Mouse (Mus musculus) hindbrain, embryonic 12.5 days (tissue): ENCODE measurements at regions not wholly inside any gene's neighbourhood (a gene's known extent, or its start where the extent isn't known, plus 50 kb on each side); places are given as distances from the start of the nearest gene placed in this dataset.
A peak's percentile ranks its signal among the peaks of the same experiment; 100 is the strongest.

Experiments used
- ATAC-seq: fragments of 200-750 bp; cut with Nextera tagmentation; 2 replicates; pipeline ENCODE4 v1.8.0; 2017; ENCODE audit warnings: moderate TSS enrichment; ENCODE audit not compliant: low FRiP score
- H3K27ac ChIP-seq: fragments of 300-500 bp; sonication (generic); 2 replicates; pipeline ENCODE4 v1.5.1; 2016; ENCODE audit warnings: mild to moderate bottlenecking
- H3K27me3 ChIP-seq: fragments of 300-500 bp; sonication (generic); 2 replicates; pipeline ENCODE4 v1.6.1; 2016; ENCODE audit warnings: mild to moderate bottlenecking
- H3K36me3 ChIP-seq: fragments of 300-500 bp; sonication (generic); 2 replicates; pipeline ENCODE4 v1.6.1; 2016; ENCODE audit warnings: mild to moderate bottlenecking
- H3K4me1 ChIP-seq: fragments of 300-500 bp; sonication (generic); 2 replicates; pipeline ENCODE4 v1.6.1; 2016
- H3K4me2 ChIP-seq: fragments of 300-500 bp; sonication (generic); replicated peaks from 2 replicates; pipeline ENCODE4 v1.6.1; 2016; ENCODE audit warnings: mild to moderate bottlenecking
- H3K4me3 ChIP-seq: fragments of 300-500 bp; sonication (generic); 2 replicates; pipeline ENCODE4 v1.5.1; 2016; ENCODE audit warnings: mild to moderate bottlenecking
- H3K9ac ChIP-seq: fragments of 300-500 bp; sonication (generic); 2 replicates; pipeline ENCODE4 v1.6.1; 2016; ENCODE audit warnings: mild to moderate bottlenecking, moderate library complexity
- H3K9me3 ChIP-seq: fragments of 300-500 bp; sonication (generic); replicated peaks from 2 replicates; pipeline ENCODE4 v1.6.1; 2016; ENCODE audit warnings: mild to moderate bottlenecking
- WGBS: fragments of 180-500 bp; shearing (Covaris S2); methylation state at CpG from one replicate; pipeline ENCODE4 v1.1.7; 2016; 5-methylcytosine and 5-hydroxymethylcytosine counted together

GRCm38 (mm10) chr3:64898610-64899009 lies 54.0 kb upstream of the Vmn2r7 start:
- no peak for ATAC-seq
- no peak overlapping the region for H3K9ac ChIP-seq
- no peak overlapping the region for H3K4me3 ChIP-seq
- H3K9me3 ChIP-seq = no peaks in the 10 kb centered on the region
- no peaks in the 10 kb centered on the region for H3K36me3 ChIP-seq
- no peaks in the 10 kb centered on the region for H3K4me1 ChIP-seq
- H3K27me3 ChIP-seq = no peaks in the 10 kb centered on the region
- 61% methylated on average over 2 of the region's 2 CpGs for WGBS
- no peak overlapping the region for H3K27ac ChIP-seq
- no peak overlapping the region for H3K4me2 ChIP-seq

GRCm38 (mm10) chr3:64901317-64901892 lies 56.8 kb upstream of the Vmn2r7 start:
- no peak overlapping the region for H3K27ac ChIP-seq
- WGBS = 72% methylated on average over 2 of the region's 2 CpGs
- H3K4me3 ChIP-seq = no peak overlapping the region
- H3K36me3 ChIP-seq = no peaks in the 10 kb centered on the region
- no peaks in the 10 kb centered on the region for H3K4me1 ChIP-seq
- no peaks in the 10 kb centered on the region for H3K27me3 ChIP-seq
- no peaks in the 10 kb centered on the region for H3K9me3 ChIP-seq
- no peak overlapping the region for H3K9ac ChIP-seq
- no peak for ATAC-seq
- H3K4me2 ChIP-seq = no peak overlapping the region

- ATAC-seq = no peak
- WGBS = 9% methylated on average over 16 of the region's 16 CpGs
- peak overlapping the region; percentile 51; the same call in 1 of the 2 replicates for H3K9ac ChIP-seq
Observed at GRCm38 (mm10) chr3:64949307-64949706, 104.7 kb upstream of the Vmn2r7 start.

DNA sequence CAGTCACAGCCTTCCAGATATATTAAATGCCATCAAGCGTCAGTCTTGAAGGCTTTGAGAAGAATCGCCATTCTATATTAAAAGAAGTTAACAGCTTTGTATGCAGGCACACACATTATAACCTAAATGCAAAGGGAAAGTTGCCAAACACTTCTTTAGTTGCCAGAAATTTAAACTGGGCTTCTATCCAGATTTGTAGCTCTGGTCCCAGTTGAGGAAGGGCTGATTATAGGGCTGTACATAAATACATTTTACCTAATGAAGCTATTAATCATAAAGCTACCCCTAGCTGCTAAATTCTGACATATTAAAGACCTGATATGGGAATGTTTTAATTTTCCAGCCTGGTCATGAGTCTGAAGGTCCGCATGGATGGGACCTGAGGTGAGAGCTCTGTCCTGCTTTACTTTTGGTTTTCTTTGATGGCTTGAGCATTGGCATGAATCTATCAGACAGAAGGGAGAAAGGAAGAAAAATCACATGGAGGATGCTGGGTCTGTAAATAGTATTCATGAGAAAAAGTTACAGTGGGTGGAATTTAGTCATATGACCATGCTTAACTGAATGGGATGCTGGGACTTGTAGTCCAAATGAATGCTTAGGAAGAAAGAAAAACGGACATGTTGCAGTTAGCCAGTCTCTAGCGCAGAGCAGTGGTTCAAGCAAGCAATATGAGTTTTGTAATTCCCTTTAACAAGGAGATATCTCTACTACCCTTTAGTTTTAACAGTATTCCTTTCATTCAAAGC lies 120.3 kb upstream of the Vmn2r7 start:
- Histone ChIP-seq H3K27ac (no peak overlapping the region), H3K4me2 (no peak overlapping the region), H3K27me3 (no peaks in the 10 kb centered on the region), H3K4me1 (no peaks in the 10 kb centered on the region), H3K9ac (no peak overlapping the region), H3K36me3 (no peaks in the 10 kb centered on the region), H3K4me3 (no peak overlapping the region), H3K9me3 (no peaks in the 10 kb centered on the region)
- 83% methylated on average over 5 of the region's 5 CpGs for WGBS
- no peak for ATAC-seq

More at GRCm38 (mm10) chr3:64949307-64949706, 104.7 kb upstream of the Vmn2r7 start:
- H3K9me3 ChIP-seq = no peaks in the 10 kb centered on the region
- no peaks in the 10 kb centered on the region for H3K27me3 ChIP-seq
- no peaks in the 10 kb centered on the region for H3K36me3 ChIP-seq
- H3K27ac ChIP-seq = no peak overlapping the region
- H3K4me2 ChIP-seq = peak overlapping the region; percentile 60
- H3K4me1 ChIP-seq = peaks cover 4% of the 10 kb centered on the region; the same call in 1 of the 2 replicates
- H3K4me3 ChIP-seq = peak overlapping the region; percentile 30

DNA sequence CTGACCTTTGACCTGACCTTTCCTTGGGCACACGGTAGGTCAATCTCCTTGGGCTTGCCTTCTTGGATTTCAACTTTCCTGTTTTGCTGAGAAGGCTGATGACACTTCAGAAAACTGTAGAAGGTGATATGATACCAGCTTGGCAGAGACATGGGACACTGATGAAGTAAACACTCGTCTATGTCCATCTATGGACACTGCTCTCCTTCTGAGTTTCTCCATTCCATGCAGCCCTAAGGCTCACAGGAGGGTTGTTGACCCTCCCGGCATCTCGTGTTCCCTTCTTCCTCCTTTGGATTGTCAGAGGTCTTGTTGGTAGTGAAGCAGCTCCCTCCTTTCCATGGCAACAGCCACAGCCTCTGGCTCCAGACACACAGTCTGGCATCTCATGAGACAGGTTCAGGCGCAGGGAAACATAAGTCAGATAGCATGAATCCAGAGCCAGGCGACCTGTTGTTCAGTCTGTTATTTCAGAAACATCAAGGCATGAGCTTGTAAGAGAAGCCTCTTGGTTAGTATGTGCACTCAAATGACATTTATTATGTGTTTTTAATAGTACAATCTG lies 120.9 kb upstream of the Vmn2r7 start:
- no peak for ATAC-seq
- Histone ChIP-seq H3K36me3 (no peaks in the 10 kb centered on the region), H3K27me3 (no peaks in the 10 kb centered on the region), H3K4me1 (no peaks in the 10 kb centered on the region), H3K9me3 (no peaks in the 10 kb centered on the region), H3K4me2 (no peak overlapping the region), H3K27ac (no peak overlapping the region), H3K4me3 (no peak overlapping the region), H3K9ac (no peak overlapping the region)
- 55% methylated on average over 6 of the region's 6 CpGs for WGBS

GRCm38 (mm10) chr3:64968275-64968674 lies 123.7 kb upstream of the Vmn2r7 start:
- WGBS = 59% methylated on average over 3 of the region's 3 CpGs
- no peak overlapping the region for H3K27ac ChIP-seq
- H3K4me1 ChIP-seq = no peaks in the 10 kb centered on the region
- no peak overlapping the region for H3K4me2 ChIP-seq
- H3K36me3 ChIP-seq = no peaks in the 10 kb centered on the region
- no peaks in the 10 kb centered on the region for H3K9me3 ChIP-seq
- no peak for ATAC-seq
- no peak overlapping the region for H3K4me3 ChIP-seq
- H3K9ac ChIP-seq = no peak overlapping the region
- H3K27me3 ChIP-seq = no peaks in the 10 kb centered on the region

DNA sequence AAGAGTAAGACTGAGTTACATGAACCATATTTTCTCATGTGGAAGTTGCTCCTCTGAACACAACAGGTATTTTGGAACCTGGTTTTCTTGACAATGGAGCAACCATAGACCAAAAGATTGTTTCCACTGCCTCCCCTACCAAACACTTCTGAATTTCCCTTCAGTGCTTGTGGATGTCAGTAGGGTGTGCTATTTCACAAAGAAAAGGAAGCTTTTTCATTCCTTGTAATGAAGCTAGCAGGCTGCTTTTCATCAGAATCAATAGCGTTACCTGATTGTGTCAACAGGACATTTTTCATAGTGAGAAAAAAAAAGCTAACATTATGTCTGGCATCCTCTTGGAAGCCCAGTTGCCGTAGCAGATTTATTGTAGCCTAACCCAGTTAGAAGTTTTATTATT lies 124.8 kb upstream of the Kcnab1 start:
- Histone ChIP-seq H3K36me3 (no peaks in the 10 kb centered on the region), H3K9ac (no peak overlapping the region), H3K4me3 (no peak overlapping the region), H3K27ac (no peak overlapping the region), H3K4me1 (no peaks in the 10 kb centered on the region), H3K4me2 (no peak overlapping the region), H3K9me3 (no peaks in the 10 kb centered on the region), H3K27me3 (no peaks in the 10 kb centered on the region)
- WGBS = 57% methylated on average over 2 of the region's 2 CpGs
- no peak for ATAC-seq

DNA sequence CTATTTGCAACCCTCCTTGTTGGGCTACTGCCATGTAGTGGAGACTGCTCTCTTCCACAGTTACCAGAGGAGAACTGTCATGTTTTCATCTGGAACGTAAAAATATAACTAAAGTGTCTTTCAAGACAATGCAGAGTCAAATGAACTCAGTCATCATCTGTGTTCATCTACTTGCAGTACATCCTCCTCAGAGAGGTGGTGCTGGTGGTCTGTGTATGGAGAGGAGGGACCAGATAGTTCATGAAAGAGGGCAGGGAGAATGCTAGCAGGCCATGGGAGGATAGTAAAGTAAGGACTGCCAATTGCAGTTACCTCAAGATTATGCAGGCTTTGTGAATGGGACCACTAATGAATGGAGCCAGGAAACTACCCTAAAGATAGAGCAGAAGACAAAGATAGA lies 121.5 kb upstream of the Kcnab1 start:
- no peak for ATAC-seq
- Histone ChIP-seq H3K27ac (no peak overlapping the region), H3K27me3 (no peaks in the 10 kb centered on the region), H3K4me3 (no peak overlapping the region), H3K9me3 (no peaks in the 10 kb centered on the region), H3K4me2 (no peak overlapping the region), H3K36me3 (no peaks in the 10 kb centered on the region), H3K4me1 (no peaks in the 10 kb centered on the region), H3K9ac (no peak overlapping the region)
- WGBS = 86% methylated on average over 1 of the region's 1 CpGs

- no peak overlapping the region for H3K4me3 ChIP-seq
- no peaks in the 10 kb centered on the region for H3K4me1 ChIP-seq
- no peak overlapping the region for H3K9ac ChIP-seq
- no peak overlapping the region for H3K27ac ChIP-seq
- H3K9me3 ChIP-seq = no peaks in the 10 kb centered on the region
- no peaks in the 10 kb centered on the region for H3K27me3 ChIP-seq
- WGBS = 75% methylated on average over 4 of the region's 4 CpGs
- no peak for ATAC-seq
- H3K4me2 ChIP-seq = no peak overlapping the region
- no peaks in the 10 kb centered on the region for H3K36me3 ChIP-seq
Observed at GRCm38 (mm10) chr3:64996451-64996850, 112.7 kb upstream of the Kcnab1 start.

- H3K27ac ChIP-seq = no peak overlapping the region
- no peak overlapping the region for H3K9ac ChIP-seq
- H3K4me3 ChIP-seq = no peak overlapping the region
- no peak for ATAC-seq
- no peaks in the 10 kb centered on the region for H3K9me3 ChIP-seq
- no peaks in the 10 kb centered on the region for H3K36me3 ChIP-seq
- no peak overlapping the region for H3K4me2 ChIP-seq
- H3K27me3 ChIP-seq = no peaks in the 10 kb centered on the region
- no peaks in the 10 kb centered on the region for H3K4me1 ChIP-seq
Observed at GRCm38 (mm10) chr3:64997552-64997951, 111.6 kb upstream of the Kcnab1 start.

GRCm38 (mm10) chr3:65001131-65001530 lies 108.1 kb upstream of the Kcnab1 start:
- Histone ChIP-seq H3K27ac (no peak overlapping the region), H3K4me3 (no peak overlapping the region), H3K9me3 (no peaks in the 10 kb centered on the region), H3K9ac (no peak overlapping the region), H3K4me1 (no peaks in the 10 kb centered on the region), H3K36me3 (no peaks in the 10 kb centered on the region), H3K27me3 (no peaks in the 10 kb centered on the region), H3K4me2 (no peak overlapping the region)
- 87% methylated on average over 4 of the region's 4 CpGs for WGBS
- no peak for ATAC-seq

GRCm38 (mm10) chr3:65002578-65002977 lies 106.6 kb upstream of the Kcnab1 start:
- Histone ChIP-seq H3K27ac (no peak overlapping the region), H3K36me3 (no peaks in the 10 kb centered on the region), H3K9ac (no peak overlapping the region), H3K4me1 (no peaks in the 10 kb centered on the region), H3K9me3 (no peaks in the 10 kb centered on the region), H3K4me3 (no peak overlapping the region), H3K27me3 (no peaks in the 10 kb centered on the region), H3K4me2 (no peak overlapping the region)
- ATAC-seq = no peak

DNA sequence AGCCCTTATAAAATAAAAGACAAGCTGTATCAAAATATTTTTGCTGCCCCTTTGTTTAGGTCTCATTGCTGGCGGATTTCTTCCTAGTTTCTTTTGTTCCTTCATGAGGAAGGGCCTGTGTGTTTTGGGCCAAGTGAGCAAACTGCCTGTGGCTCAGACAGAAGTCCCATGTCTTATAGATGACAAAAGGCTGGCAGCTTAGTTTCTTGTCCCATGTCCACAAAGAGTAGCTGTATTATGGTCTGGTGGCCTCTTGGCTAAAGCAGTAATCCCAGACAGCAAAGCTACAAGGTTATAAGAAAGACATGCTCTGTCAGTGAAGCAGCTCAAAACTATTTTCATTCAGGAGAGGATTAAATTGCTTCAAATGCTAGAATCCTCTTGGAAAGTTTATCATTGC lies 103.1 kb upstream of the Kcnab1 start:
- H3K9ac ChIP-seq = no peak overlapping the region
- H3K27ac ChIP-seq = no peak overlapping the region
- H3K4me2 ChIP-seq = no peak overlapping the region
- H3K4me1 ChIP-seq = no peaks in the 10 kb centered on the region
- H3K9me3 ChIP-seq = no peaks in the 10 kb centered on the region
- 84% methylated on average over 1 of the region's 1 CpGs for WGBS
- no peaks in the 10 kb centered on the region for H3K27me3 ChIP-seq
- no peak for ATAC-seq
- H3K4me3 ChIP-seq = no peak overlapping the region
- H3K36me3 ChIP-seq = no peaks in the 10 kb centered on the region
